Mouse (Mus musculus) c-Kit-positive CD71-positive TER-119-positive erythroid progenitor cells, embryonic 14.5 days (primary cell): ENCODE measurements around the gene Mrpl10.

Source experiments
- DNase-seq: peaks from one replicate; pipeline ENCODE4 v3.0.0-alpha.2; 2013; ENCODE audit warnings: low spot score

Gene Mrpl10

GRCm38 (mm10) chr11:97041022-97041899 lies at the start of gene Mrpl10, which contains the start of gene Lrrc46:
Gene Mrpl10, plus strand, starts transcription at chr11:97041560.
Gene Lrrc46, minus strand, starts transcription at chr11:97041407.
- DNase-seq: peak; percentile 90

- DNase-seq: no peak
These were observed 48.5 kb upstream of the Mrpl10 start for GRCm38 (mm10) chr11:96992722-96993311.

GRCm38 (mm10) chr11:96995031-96995430 lies 46.3 kb upstream of the Mrpl10 start:
- no peak for DNase-seq

- no peak for DNase-seq
These were observed 45.3 kb upstream of the Mrpl10 start for GRCm38 (mm10) chr11:96995836-96996772.

- no peak for DNase-seq
These were observed 44.5 kb upstream of the Mrpl10 start for GRCm38 (mm10) chr11:96996773-96997379.

- DNase-seq: no peak
These were observed 43.9 kb upstream of the Mrpl10 start for GRCm38 (mm10) chr11:96997380-96997956.

GRCm38 (mm10) chr11:97003170-97003569 lies 38.2 kb upstream of the Mrpl10 start:
- DNase-seq: no peak

GRCm38 (mm10) chr11:97007093-97007794 lies 34.1 kb upstream of the Mrpl10 start:
- DNase-seq: no peak

- DNase-seq: no peak
These were observed 32.1 kb upstream of the Mrpl10 start for GRCm38 (mm10) chr11:97009198-97009790.

GRCm38 (mm10) chr11:97013121-97013670 lies 28.2 kb upstream of the Mrpl10 start, which contains the start of gene Sp6:
Gene Sp6, plus strand, starts transcription at chr11:97013394.
- DNase-seq: no peak

GRCm38 (mm10) chr11:97017696-97018582 lies 23.4 kb upstream of the Mrpl10 start:
- no peak for DNase-seq

GRCm38 (mm10) chr11:97018583-97019344 lies 22.6 kb upstream of the Mrpl10 start:
- no peak for DNase-seq

GRCm38 (mm10) chr11:97019345-97019708 lies 22.0 kb upstream of the Mrpl10 start:
- no peak for DNase-seq

- DNase-seq: no peak
These were observed 20.1 kb upstream of the Mrpl10 start for GRCm38 (mm10) chr11:97021121-97021765.

GRCm38 (mm10) chr11:97021873-97022484 lies 19.4 kb upstream of the Mrpl10 start:
- DNase-seq: no peak

- no peak for DNase-seq
These were observed 16.4 kb upstream of the Mrpl10 start for GRCm38 (mm10) chr11:97024977-97025376.

- peak; percentile 78 for DNase-seq
These were observed 15.5 kb upstream of the Mrpl10 start for GRCm38 (mm10) chr11:97025721-97026344.
